Mouse (Mus musculus) kidney, adult 18-20 months (tissue): ENCODE measurements at regions not wholly inside any gene's neighbourhood (a gene's known extent, or its start where the extent isn't known, plus 50 kb on each side); places are given as distances from the start of the nearest gene placed in this dataset.
A peak's percentile ranks its signal among the peaks of the same experiment; 100 is the strongest.

Source experiments
- DNase-seq: peaks from one replicate; pipeline ENCODE4 v3.0.0; 2021

DNA sequence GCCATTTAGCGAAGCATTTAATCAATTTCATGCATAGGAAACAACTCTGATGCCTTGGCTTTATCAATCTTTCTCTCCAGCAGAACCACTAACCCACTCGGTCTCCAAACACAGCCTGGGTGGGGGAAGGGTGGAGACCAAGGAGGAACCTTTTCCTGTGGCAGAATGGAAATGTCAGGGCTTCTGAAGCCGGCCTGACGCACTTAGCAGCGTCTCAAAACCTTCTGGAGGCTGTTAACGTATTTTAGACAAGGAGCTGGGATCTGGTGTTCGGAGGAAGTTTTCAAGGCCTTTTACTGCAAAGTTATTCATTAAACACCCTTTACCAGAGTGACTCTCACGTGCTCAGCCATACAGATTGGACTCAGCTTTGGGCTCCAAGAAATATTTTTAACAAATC is 67.3 kb upstream of the Nr2f2 start:
- DNase-seq: peak; percentile 40

DNA sequence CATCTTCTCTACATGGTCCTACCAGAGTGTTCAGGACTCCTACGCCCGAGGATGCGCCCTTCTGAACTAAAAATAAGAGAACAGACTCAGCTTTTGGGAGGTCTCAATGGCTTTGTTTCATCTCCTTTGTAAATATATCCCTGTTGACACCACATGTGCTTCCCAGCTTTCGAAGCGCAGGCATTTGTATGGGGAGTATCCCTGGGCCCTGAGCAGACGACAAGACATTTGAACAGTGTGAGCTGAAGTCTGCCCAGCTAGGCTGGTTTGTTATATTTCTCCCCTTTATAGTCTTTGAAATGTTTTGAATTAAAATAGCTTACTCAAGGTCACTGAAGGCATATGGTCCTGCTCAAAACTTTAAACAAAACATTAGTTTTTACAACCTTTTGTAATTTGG is 66.8 kb upstream of the Nr2f2 start:
- DNase-seq: no peak

DNA sequence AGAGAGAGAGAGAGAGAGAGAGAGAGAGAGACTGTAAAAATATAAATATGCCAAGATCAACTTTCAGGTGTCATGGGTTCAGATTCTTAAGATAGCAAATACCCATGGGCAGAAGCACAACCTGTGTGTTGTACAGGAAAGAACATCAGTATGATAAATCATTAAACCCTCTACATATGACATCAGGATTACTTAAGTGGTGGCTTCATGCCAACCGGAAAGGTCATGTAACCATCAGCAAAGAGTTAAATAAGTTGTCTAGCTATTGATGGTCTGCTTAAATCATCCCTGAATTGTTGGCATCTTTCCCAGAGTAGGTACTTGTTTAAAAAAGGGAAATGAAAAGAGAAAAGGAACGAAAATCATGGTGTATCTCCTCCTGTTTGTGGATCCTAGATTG is 65.2 kb upstream of the Nr2f2 start:
- DNase-seq: no peak

DNA sequence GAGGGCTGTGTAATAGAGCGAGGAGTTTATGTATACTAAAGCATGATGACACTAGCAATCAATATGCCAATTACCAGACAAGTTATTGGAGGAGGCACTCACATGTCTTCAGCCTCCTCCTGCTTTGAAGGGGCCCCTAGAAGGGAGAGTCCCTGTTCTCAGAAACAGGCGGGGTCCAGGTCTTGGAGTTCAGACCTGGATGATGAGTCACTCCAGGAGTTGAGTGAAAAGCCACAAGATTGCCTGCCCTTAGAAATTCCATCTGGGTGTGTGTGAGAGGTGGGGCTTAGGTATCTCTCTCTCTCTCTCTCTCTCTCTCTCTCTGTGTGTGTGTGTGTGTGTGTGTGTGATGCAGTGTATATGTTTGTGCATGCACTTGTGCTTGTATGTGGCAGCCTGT is 62.8 kb upstream of the Nr2f2 start:
- DNase-seq: no peak

DNA sequence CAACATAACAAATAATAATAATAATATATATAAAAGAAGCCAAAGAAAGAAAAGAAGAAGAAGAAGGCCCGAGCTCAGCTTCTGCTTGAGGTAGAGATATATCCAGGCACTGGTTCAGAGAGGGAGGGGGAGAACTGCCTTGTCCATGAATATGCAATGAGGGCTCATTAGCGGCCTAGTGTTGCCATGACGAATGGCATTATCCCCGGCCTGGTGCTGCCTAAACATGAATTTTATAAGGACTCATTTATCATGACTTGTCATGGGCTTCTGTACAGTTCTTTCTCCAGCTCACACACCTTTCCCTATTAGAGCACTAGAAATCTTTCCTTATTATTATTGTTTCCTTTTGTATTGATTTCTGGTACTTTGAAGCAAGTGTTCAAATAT is 57.7 kb upstream of the Nr2f2 start:
- no peak for DNase-seq

DNA sequence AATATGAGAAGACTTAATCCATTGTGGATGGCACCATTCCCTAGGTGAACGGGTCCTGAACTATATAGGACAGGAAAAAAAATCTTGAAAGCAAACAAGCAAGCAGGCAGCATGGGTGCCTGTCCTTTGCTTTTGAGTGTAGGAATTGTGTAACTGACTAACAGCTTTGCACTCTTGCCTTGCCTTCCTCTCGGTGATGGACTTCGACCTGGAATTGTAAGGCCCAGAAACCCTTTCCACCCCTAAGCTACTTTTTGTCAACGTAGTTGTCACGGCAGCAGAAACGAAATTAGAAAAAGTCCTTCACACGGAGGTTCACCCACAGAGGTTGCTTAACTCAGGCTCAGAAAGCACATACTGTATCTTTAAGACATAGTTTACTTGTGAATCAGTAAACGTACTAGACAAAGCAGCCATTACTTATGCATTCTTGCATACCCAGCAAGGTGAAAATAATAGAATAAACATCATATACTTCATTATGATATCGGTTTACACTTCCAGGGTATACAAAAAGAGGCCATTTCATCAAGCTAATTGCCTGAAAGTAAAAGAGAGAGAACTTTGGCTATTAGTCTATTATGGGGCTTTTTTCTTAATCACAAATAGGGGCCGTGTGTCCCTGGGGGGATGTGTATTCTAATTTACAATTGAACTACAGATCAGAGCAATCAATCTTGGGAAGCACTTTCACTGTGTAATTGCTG is 57.1 kb upstream of the Nr2f2 start:
- DNase-seq: peak; percentile 22

DNA sequence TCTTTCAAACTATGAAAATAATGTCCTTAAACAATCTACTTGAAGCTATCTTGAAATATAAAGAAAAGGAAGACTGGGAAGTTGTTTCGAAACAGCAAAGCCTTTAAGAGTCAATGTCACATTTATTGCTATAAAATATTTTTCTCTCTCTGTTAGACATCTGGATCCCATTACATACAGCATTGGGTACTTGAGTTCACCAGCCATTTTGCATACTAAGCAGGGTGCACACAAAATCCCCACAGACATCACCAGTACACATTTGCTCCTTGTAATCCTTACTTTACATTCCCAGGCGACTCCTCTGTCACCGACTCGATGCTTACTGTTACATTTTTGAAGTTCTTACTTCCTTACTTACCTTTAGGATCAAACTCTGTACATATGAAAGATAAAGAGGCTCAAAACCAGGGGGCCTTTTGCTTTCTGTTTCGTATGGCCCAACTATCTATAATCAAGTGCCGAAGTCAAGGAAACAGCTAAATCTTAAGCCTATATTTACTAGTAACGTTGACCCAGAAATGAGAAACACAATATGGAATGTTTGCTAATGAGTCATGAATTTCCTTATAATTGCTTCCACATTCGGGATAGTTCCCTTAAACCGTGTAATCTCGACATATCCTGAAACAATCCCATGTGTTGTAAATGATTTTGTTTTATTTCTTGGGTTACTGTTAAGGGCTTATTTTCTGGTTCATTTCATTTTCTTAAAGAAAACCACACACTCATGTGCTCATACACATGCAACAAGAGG is 49.8 kb upstream of the Nr2f2 start:
- no peak for DNase-seq
